Mouse (Mus musculus): ENCODE measurements around the gene Ilf3. TPM values are rescaled to one million over a fixed set of nuclear protein-coding genes. Genes with fewer than 3 reads are reported as not detected.

The Ilf3 gene
- polyA plus RNA-seq, 2 experiments = 28.2 to 33.5 TPM

GRCm38 (mm10) chr9:21451870-21452269, 84.2 kb downstream of the Ilf3 start:
- Histone ChIP-seq H3K27me3 (ENCODE audit: control insufficient read depth, insufficient read depth, low read length) (no peaks in the 10 kb centered on the region), H3K4me2 (ENCODE audit: low read depth) (peak overlapping the region; percentile 4; the same call in 1 of the 2 replicates), H3K4me3 (ENCODE audit: insufficient read depth in 1 of 2, low read depth in 2 of 2, low read length in 2 of 2) (no peak overlapping the region), H3K27ac (no peak overlapping the region), H3K36me3 (replicated peaks; ENCODE audit: control insufficient read depth, insufficient read depth, low read depth) (no peaks in the 10 kb centered on the region; the same call in 1 of the 2 replicates), H3K9ac (replicated peaks) (no peak overlapping the region), H3K4me1 (replicated peaks; ENCODE audit: control insufficient read depth in 2 of 2, insufficient read depth in 2 of 2, low read length in 1 of 2) (peaks cover 9 to 38% of the 10 kb centered on the region in 2 experiments), H3K9me3 (ENCODE audit: control insufficient read depth, low read length) (no peaks in the 10 kb centered on the region)
- WGBS (ENCODE audit: insufficient replicate concordance) = 11% methylated on average over 8 of the region's 8 CpGs
- peak; percentile 72 for ATAC-seq (ENCODE audit: insufficient read depth)
- peak; percentile 20 to 36 (median 28) for DNase-seq (ENCODE audit: low read depth in 3 of 3, low spot score in 3 of 3)
- TF ChIP-seq EP300 (IDR thresholded peaks at IDR 0.05; ENCODE audit: low read depth) (no peak), CTCF (IDR thresholded peaks at IDR 0.05; ENCODE audit: low read depth) (no peak)

GRCm38 (mm10) chr9:21453003-21453402, 85.3 kb downstream of the Ilf3 start:
- WGBS (ENCODE audit: insufficient replicate concordance) = 46% methylated on average over 7 of the region's 7 CpGs
- TF ChIP-seq CTCF (IDR thresholded peaks at IDR 0.05; ENCODE audit: low read depth) = no peak
- no peak for TF ChIP-seq EP300 (IDR thresholded peaks at IDR 0.05; ENCODE audit: low read depth)
- peaks cover 9 to 38% of the 10 kb centered on the region in 2 experiments for H3K4me1 ChIP-seq (replicated peaks; ENCODE audit: control insufficient read depth in 2 of 2, insufficient read depth in 2 of 2, low read length in 1 of 2)

GRCm38 (mm10) chr9:21453459-21453858, 85.8 kb downstream of the Ilf3 start:
- peaks cover 3% of the 10 kb centered on the region; the same call in 1 of the 2 replicates for H3K36me3 ChIP-seq (replicated peaks; ENCODE audit: control insufficient read depth, insufficient read depth, low read depth)
- H3K4me2 ChIP-seq (ENCODE audit: low read depth) = no peak overlapping the region
- peaks cover 9 to 38% of the 10 kb centered on the region in 2 experiments for H3K4me1 ChIP-seq (replicated peaks; ENCODE audit: control insufficient read depth in 2 of 2, insufficient read depth in 2 of 2, low read length in 1 of 2)
- 56% methylated on average over 2 of the region's 2 CpGs for WGBS (ENCODE audit: insufficient replicate concordance)
- no peak for TF ChIP-seq EP300 (IDR thresholded peaks at IDR 0.05; ENCODE audit: low read depth)
- no peak for TF ChIP-seq CTCF (IDR thresholded peaks at IDR 0.05; ENCODE audit: low read depth)
- H3K27ac ChIP-seq = no peak overlapping the region
- H3K9me3 ChIP-seq (ENCODE audit: control insufficient read depth, low read length) = no peaks in the 10 kb centered on the region
- DNase-seq (ENCODE audit: low read depth in 3 of 3, low spot score in 3 of 3) = no peak
- H3K4me3 ChIP-seq (ENCODE audit: insufficient read depth in 1 of 2, low read depth in 2 of 2, low read length in 2 of 2) = no peak overlapping the region
- no peak for ATAC-seq (ENCODE audit: insufficient read depth)
- H3K9ac ChIP-seq (replicated peaks) = no peak overlapping the region
- H3K27me3 ChIP-seq (ENCODE audit: control insufficient read depth, insufficient read depth, low read length) = no peaks in the 10 kb centered on the region

More at GRCm38 (mm10) chr9:21453003-21453402, 85.3 kb downstream of the Ilf3 start:
- Histone ChIP-seq H3K27me3 (ENCODE audit: control insufficient read depth, insufficient read depth, low read length) (no peaks in the 10 kb centered on the region), H3K9ac (replicated peaks) (no peak overlapping the region), H3K36me3 (replicated peaks; ENCODE audit: control insufficient read depth, insufficient read depth, low read depth) (no peaks in the 10 kb centered on the region; the same call in 1 of the 2 replicates), H3K4me2 (ENCODE audit: low read depth) (no peak overlapping the region), H3K9me3 (ENCODE audit: control insufficient read depth, low read length) (no peaks in the 10 kb centered on the region), H3K4me3 (ENCODE audit: insufficient read depth in 1 of 2, low read depth in 2 of 2, low read length in 2 of 2) (no peak overlapping the region), H3K27ac (no peak overlapping the region)
- no peak for DNase-seq (ENCODE audit: low read depth in 3 of 3, low spot score in 3 of 3)
- ATAC-seq (ENCODE audit: insufficient read depth) = no peak

- TF ChIP-seq EP300 (IDR thresholded peaks at IDR 0.05; ENCODE audit: low read depth) = no peak
- TF ChIP-seq CTCF (IDR thresholded peaks at IDR 0.05; ENCODE audit: low read depth) = no peak
- ATAC-seq (ENCODE audit: insufficient read depth) (no peak), DNase-seq (ENCODE audit: low read depth in 3 of 3, low spot score in 3 of 3) (no peak)
- WGBS (ENCODE audit: insufficient replicate concordance) = 80% methylated on average over 4 of the region's 4 CpGs
- Histone ChIP-seq H3K36me3 (replicated peaks; ENCODE audit: control insufficient read depth, insufficient read depth, low read depth) (peaks cover 8% of the 10 kb centered on the region), H3K4me2 (ENCODE audit: low read depth) (no peak overlapping the region), H3K27ac (no peak overlapping the region), H3K9ac (replicated peaks) (no peak overlapping the region), H3K4me3 (ENCODE audit: insufficient read depth in 1 of 2, low read depth in 2 of 2, low read length in 2 of 2) (no peak overlapping the region), H3K27me3 (ENCODE audit: control insufficient read depth, insufficient read depth, low read length) (no peaks in the 10 kb centered on the region), H3K4me1 (replicated peaks; ENCODE audit: control insufficient read depth in 2 of 2, insufficient read depth in 2 of 2, low read length in 1 of 2) (peaks cover 9 to 38% of the 10 kb centered on the region in 2 experiments), H3K9me3 (ENCODE audit: control insufficient read depth, low read length) (no peaks in the 10 kb centered on the region)
Observed at GRCm38 (mm10) chr9:21454556-21454955, 86.9 kb downstream of the Ilf3 start.

Other genes with a start within 250 kb of the Ilf3 start
- 5.7 and 6.2 TPM in 2 replicates for gene Tyk2, start 236.6 kb upstream of the Ilf3 start, polyA plus RNA-seq (2012; rRNA removed)
- gene Tyk2, start 236.6 kb upstream of the Ilf3 start, polyA plus RNA-seq (2014; fragmentation: Nextera tagmentation; extraction: Ambion mirVana) = 4.0 and 5.1 TPM in 2 replicates
- 36.8 and 123 TPM in 2 replicates for gene Cdc37, start 217.9 kb upstream of the Ilf3 start, polyA plus RNA-seq (2012; rRNA removed)
- gene Cdc37, start 217.9 kb upstream of the Ilf3 start, polyA plus RNA-seq (2014; fragmentation: Nextera tagmentation; extraction: Ambion mirVana) = 118 and 129 TPM in 2 replicates
- 1.3 and 1.4 TPM in 2 replicates for gene Pde4a, start 202.2 kb upstream of the Ilf3 start, polyA plus RNA-seq (2012; rRNA removed)
- gene Pde4a, start 202.2 kb upstream of the Ilf3 start, polyA plus RNA-seq (2014; fragmentation: Nextera tagmentation; extraction: Ambion mirVana) = 1.1 and 1.4 TPM in 2 replicates
- gene Keap1, start 128.5 kb upstream of the Ilf3 start, polyA plus RNA-seq (2012; rRNA removed) = 15.1 and 15.8 TPM in 2 replicates
- gene Keap1, start 128.5 kb upstream of the Ilf3 start, polyA plus RNA-seq (2014; fragmentation: Nextera tagmentation; extraction: Ambion mirVana) = 15.6 and 16.4 TPM in 2 replicates
- gene S1pr5, start 119.4 kb upstream of the Ilf3 start, polyA plus RNA-seq (2012; rRNA removed) = 0.06 TPM in 2 replicates
- gene S1pr5, start 119.4 kb upstream of the Ilf3 start, polyA plus RNA-seq (2014; fragmentation: Nextera tagmentation; extraction: Ambion mirVana) = 0.09 and 0.10 TPM in 2 replicates
- 21.5 and 38.9 TPM in 2 replicates for gene Atg4d, start 102.6 kb upstream of the Ilf3 start, polyA plus RNA-seq (2012; rRNA removed)
- 69.3 and 78.1 TPM in 2 replicates for gene Atg4d, start 102.6 kb upstream of the Ilf3 start, polyA plus RNA-seq (2014; fragmentation: Nextera tagmentation; extraction: Ambion mirVana)
- 14.4 and 21.9 TPM in 2 replicates for gene Kri1, start 79.9 kb upstream of the Ilf3 start, polyA plus RNA-seq (2012; rRNA removed)
- 3.9 and 5.0 TPM in 2 replicates for gene Kri1, start 79.9 kb upstream of the Ilf3 start, polyA plus RNA-seq (2014; fragmentation: Nextera tagmentation; extraction: Ambion mirVana)
- gene Cdkn2d, start 76.5 kb upstream of the Ilf3 start, polyA plus RNA-seq (2012; rRNA removed) = 70.5 and 74.4 TPM in 2 replicates
- gene Cdkn2d, start 76.5 kb upstream of the Ilf3 start, polyA plus RNA-seq (2014; fragmentation: Nextera tagmentation; extraction: Ambion mirVana) = 116 and 119 TPM in 2 replicates
- gene Ap1m2, start 55.5 kb upstream of the Ilf3 start, polyA plus RNA-seq (2012; rRNA removed) = 0.06 and 0.07 TPM in 2 replicates
- gene Ap1m2, start 55.5 kb upstream of the Ilf3 start, polyA plus RNA-seq (2014; fragmentation: Nextera tagmentation; extraction: Ambion mirVana) = 0.16 and 0.24 TPM in 2 replicates
- 10.0 TPM in 2 replicates for gene Slc44a2, start 47.2 kb upstream of the Ilf3 start, polyA plus RNA-seq (2012; rRNA removed)
- gene Slc44a2, start 47.2 kb upstream of the Ilf3 start, polyA plus RNA-seq (2014; fragmentation: Nextera tagmentation; extraction: Ambion mirVana) = 11.6 and 12.7 TPM in 2 replicates
- 20.0 and 25.4 TPM in 2 replicates for gene Qtrt1, start 44.0 kb downstream of the Ilf3 start, polyA plus RNA-seq (2012; rRNA removed)
- 20.0 and 20.9 TPM in 2 replicates for gene Qtrt1, start 44.0 kb downstream of the Ilf3 start, polyA plus RNA-seq (2014; fragmentation: Nextera tagmentation; extraction: Ambion mirVana)
- gene Dnm2, start 57.0 kb downstream of the Ilf3 start, polyA plus RNA-seq (2012; rRNA removed) = 30.7 and 31.6 TPM in 2 replicates
- gene Dnm2, start 57.0 kb downstream of the Ilf3 start, polyA plus RNA-seq (2014; fragmentation: Nextera tagmentation; extraction: Ambion mirVana) = 36.8 and 41.8 TPM in 2 replicates
- gene Tmed1, start 142.4 kb downstream of the Ilf3 start, polyA plus RNA-seq (2012; rRNA removed) = 14.8 and 16.3 TPM in 2 replicates
- 24.8 and 26.4 TPM in 2 replicates for gene Tmed1, start 142.4 kb downstream of the Ilf3 start, polyA plus RNA-seq (2014; fragmentation: Nextera tagmentation; extraction: Ambion mirVana)
- gene AB124611, start 158.3 kb downstream of the Ilf3 start, polyA plus RNA-seq (2012; rRNA removed) = 5.3 and 5.7 TPM in 2 replicates
- 2.1 and 2.3 TPM in 2 replicates for gene AB124611, start 158.3 kb downstream of the Ilf3 start, polyA plus RNA-seq (2014; fragmentation: Nextera tagmentation; extraction: Ambion mirVana)
- gene Carm1, start 179.0 kb downstream of the Ilf3 start, polyA plus RNA-seq (2012; rRNA removed) = 25.6 and 26.4 TPM in 2 replicates
- 13.6 and 17.1 TPM in 2 replicates for gene Carm1, start 179.0 kb downstream of the Ilf3 start, polyA plus RNA-seq (2014; fragmentation: Nextera tagmentation; extraction: Ambion mirVana)
- gene Timm29, start 224.9 kb downstream of the Ilf3 start, polyA plus RNA-seq (2012; rRNA removed) = 14.6 and 15.3 TPM in 2 replicates
- 17.0 and 21.9 TPM in 2 replicates for gene Timm29, start 224.9 kb downstream of the Ilf3 start, polyA plus RNA-seq (2014; fragmentation: Nextera tagmentation; extraction: Ambion mirVana)
- 6.1 and 6.6 TPM in 2 replicates for gene Yipf2, start 225.0 kb downstream of the Ilf3 start, polyA plus RNA-seq (2012; rRNA removed)
- gene Yipf2, start 225.0 kb downstream of the Ilf3 start, polyA plus RNA-seq (2014; fragmentation: Nextera tagmentation; extraction: Ambion mirVana) = 7.7 and 9.0 TPM in 2 replicates
- gene Smarca4, start 248.3 kb downstream of the Ilf3 start, polyA plus RNA-seq (2012; rRNA removed) = 17.0 and 20.6 TPM in 2 replicates
- gene Smarca4, start 248.3 kb downstream of the Ilf3 start, polyA plus RNA-seq (2014; fragmentation: Nextera tagmentation; extraction: Ambion mirVana) = 17.7 and 22.6 TPM in 2 replicates

All from liver, embryonic 14.5 days (tissue).